Mouse (Mus musculus) bone marrow, adult 2 months (tissue): ENCODE results near the gene Gm6096.
A peak's percentile ranks its signal among the peaks of the same experiment; 100 is the strongest.

Source experiments
- CTCF ChIP-seq: fragments of 200-500 bp; IDR thresholded peaks from 2 replicates; pipeline ENCODE4 v1.5.1; 2011; ENCODE audit warnings: low read length, control low read depth; ENCODE audit not compliant: control insufficient read depth, insufficient read depth
- POLR2A ChIP-seq: fragments of 200-500 bp; IDR thresholded peaks from 2 replicates; pipeline ENCODE4 v1.6.1; 2011; ENCODE audit warnings: low read depth, mild to moderate bottlenecking, control low read depth, low read length, borderline replicate concordance; ENCODE audit not compliant: control insufficient read depth

- TF ChIP-seq POLR2A (no peak), CTCF (0 out of 2 replicates have a peak, but pooled peaks have one; percentile 6)
Observed at GRCm38 (mm10) chr7:34226846-34227245, 24.0 kb upstream of the Gm6096 start.
